Mouse (Mus musculus) R1 (cell line): ENCODE measurements around the gene Dlec1.

Experiments
- DNase-seq: peaks from one replicate; pipeline ENCODE4 v3.0.0-alpha.2; 2018; ENCODE audit warnings: low read depth, low spot score

The Dlec1 gene

GRCm38 (mm10) chr9:119101992-119102782 lies at the start of gene Dlec1:
Gene Dlec1, plus strand, starts transcription at chr9:119102478.
- DNase-seq, result peak; percentile 98

- no peak for DNase-seq
These were observed 48.2 kb upstream of the Dlec1 start for GRCm38 (mm10) chr9:119053964-119054576.

- no peak for DNase-seq
These were observed 46.9 kb upstream of the Dlec1 start for GRCm38 (mm10) chr9:119055336-119055735.

GRCm38 (mm10) chr9:119058245-119058644 lies 44.0 kb upstream of the Dlec1 start:
- no peak for DNase-seq

GRCm38 (mm10) chr9:119060701-119061100 lies 41.6 kb upstream of the Dlec1 start:
- DNase-seq, result no peak

- DNase-seq, result peak; percentile 84
These were observed 39.1 kb upstream of the Dlec1 start for GRCm38 (mm10) chr9:119063036-119063644.

- peak; percentile 68 for DNase-seq
These were observed 38.0 kb upstream of the Dlec1 start for GRCm38 (mm10) chr9:119064296-119064695.

GRCm38 (mm10) chr9:119067601-119068000 lies 34.7 kb upstream of the Dlec1 start:
- DNase-seq, result peak; percentile 73

GRCm38 (mm10) chr9:119068266-119068665 lies 34.0 kb upstream of the Dlec1 start:
- no peak for DNase-seq

- DNase-seq, result no peak
These were observed 32.0 kb upstream of the Dlec1 start for GRCm38 (mm10) chr9:119070173-119070825.

GRCm38 (mm10) chr9:119071786-119072185 lies 30.5 kb upstream of the Dlec1 start:
- DNase-seq, result peak; percentile 71

GRCm38 (mm10) chr9:119073184-119073895 lies 28.9 kb upstream of the Dlec1 start:
- DNase-seq, result peak; percentile 64

- peak; percentile 72 for DNase-seq
These were observed 26.6 kb upstream of the Dlec1 start for GRCm38 (mm10) chr9:119075685-119076084.

- peak; percentile 90 for DNase-seq
These were observed 22.1 kb upstream of the Dlec1 start for GRCm38 (mm10) chr9:119080040-119080675.

- DNase-seq, result peak; percentile 77
These were observed 20.2 kb upstream of the Dlec1 start for GRCm38 (mm10) chr9:119082039-119082438.

- DNase-seq, result peak; percentile 94
These were observed 19.4 kb upstream of the Dlec1 start for GRCm38 (mm10) chr9:119082656-119083430.

GRCm38 (mm10) chr9:119083966-119084365 lies 18.3 kb upstream of the Dlec1 start:
- peak; percentile 89 for DNase-seq

- no peak for DNase-seq
These were observed 15.8 kb upstream of the Dlec1 start for GRCm38 (mm10) chr9:119086451-119086850.

GRCm38 (mm10) chr9:119087309-119087708 lies 15.0 kb upstream of the Dlec1 start:
- DNase-seq, result no peak

- peak; percentile 97 for DNase-seq
These were observed 14.0 kb upstream of the Dlec1 start for GRCm38 (mm10) chr9:119088148-119088801.
